Mouse (Mus musculus) erythroblast, embryonic 14.5 days (primary cell): Measurements from ENCODE around the gene Cdc20b. TPM values are rescaled to one million over a fixed set of nuclear protein-coding genes. Genes with fewer than 3 reads are reported as not detected.
"Not testable (repeated sequence)": the region's sequence is repeated elsewhere in the genome, so short reads cannot be mapped to it uniquely, and the experiment has no call there.

Experiments used
- H3K27me3 ChIP-seq: 2 replicates; pipeline ENCODE4 v1.6.1; 2012; ENCODE audit warnings: inconsistent platforms; ENCODE audit not compliant: control insufficient read depth
- H3K36me3 ChIP-seq: 2 replicates; pipeline ENCODE4 v1.6.1; 2012; ENCODE audit warnings: mild to moderate bottlenecking, inconsistent platforms; ENCODE audit not compliant: control insufficient read depth
- H3K4me1 ChIP-seq: 2 replicates; pipeline ENCODE4 v1.6.1; 2012; ENCODE audit warnings: inconsistent platforms; ENCODE audit not compliant: control insufficient read depth
- H3K4me3 ChIP-seq: replicated peaks from 2 replicates; pipeline ENCODE3; 2012; ENCODE audit warnings: moderate library complexity, mild to moderate bottlenecking, inconsistent platforms
- H3K9me3 ChIP-seq: 2 replicates; pipeline ENCODE4 v1.6.1; 2012; ENCODE audit warnings: low read length, inconsistent platforms, mixed read lengths; ENCODE audit not compliant: control insufficient read depth
- GATA1 ChIP-seq: IDR thresholded peaks from 2 replicates; pipeline ENCODE4 v1.6.1; 2012; ENCODE audit warnings: low read length, inconsistent platforms, mixed read lengths
- TAL1 ChIP-seq: IDR thresholded peaks from 3 replicates; pipeline ENCODE4 v1.6.1; 2012; ENCODE audit warnings: low read length, inconsistent platforms, mixed read lengths
- polyA plus RNA-seq: library from polyadenylated mRNA; stranded (reverse); fragments of >175 nt; gene quantifications from 2 replicates; pipeline ENCODE4 v1.2.3, GENCODE M21; 2012

Gene Cdc20b
- polyA plus RNA-seq, 1 experiment: not detected

GRCm38 (mm10) chr13:112994191-112994590 is 40.7 kb upstream of the Cdc20b start:
- Histone ChIP-seq H3K36me3 (no peaks in the 10 kb centered on the region), H3K4me3 (no peak overlapping the region), H3K9me3 (peaks cover 7% of the 10 kb centered on the region; the same call in 1 of the 2 replicates), H3K4me1 (peaks cover 9% of the 10 kb centered on the region), H3K27me3 (peaks cover 96% of the 10 kb centered on the region)
- no peak for TF ChIP-seq GATA1
- TF ChIP-seq TAL1: no peak

DNA sequence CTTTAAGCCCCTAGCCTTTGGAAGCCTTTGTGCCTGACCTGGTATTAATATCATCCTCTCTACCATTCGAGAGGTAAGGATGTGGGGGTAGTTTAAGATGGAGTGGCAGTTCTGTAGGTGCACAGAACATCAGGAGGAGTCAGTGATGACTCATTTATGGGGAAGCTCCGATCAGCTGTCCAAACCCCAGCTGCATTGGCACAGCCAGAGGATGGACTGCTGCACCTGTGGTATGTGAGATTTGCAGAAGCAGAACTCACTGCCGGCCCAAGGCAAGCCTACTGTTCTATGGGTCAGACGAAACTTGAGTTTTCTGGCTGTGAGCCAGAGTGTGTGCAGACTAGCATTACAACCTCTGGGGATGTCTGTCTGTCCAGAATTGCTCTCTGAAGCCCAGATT is 38.5 kb upstream of the Cdc20b start:
- peaks cover 9% of the 10 kb centered on the region for H3K4me1 ChIP-seq
- H3K36me3 ChIP-seq: no peaks in the 10 kb centered on the region
- H3K4me3 ChIP-seq: no peak overlapping the region
- H3K27me3 ChIP-seq: peaks cover 89% of the 10 kb centered on the region
- no peak for TF ChIP-seq GATA1
- no peak for TF ChIP-seq TAL1
- peaks cover 7% of the 10 kb centered on the region; the same call in 1 of the 2 replicates for H3K9me3 ChIP-seq

DNA sequence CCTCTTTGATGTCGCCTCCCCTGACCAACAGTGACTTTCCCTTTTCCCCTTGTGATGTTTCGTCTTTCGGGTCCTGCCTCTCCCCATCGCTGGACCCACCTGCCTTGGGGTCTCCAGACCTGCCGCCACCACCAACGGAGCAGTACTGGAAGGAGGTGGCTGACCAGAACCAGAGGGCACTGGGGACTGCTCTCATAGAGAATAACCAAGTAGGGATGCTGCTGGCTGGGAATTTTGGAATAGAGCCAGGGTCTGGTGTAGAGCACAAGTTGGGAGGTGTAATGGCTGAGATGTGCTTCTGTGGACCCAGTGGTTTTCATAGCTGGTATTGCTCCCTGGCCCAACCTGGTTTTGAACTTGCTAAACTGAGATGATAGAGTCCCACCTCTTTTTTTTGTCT is 37.5 kb upstream of the Cdc20b start:
- H3K4me1 ChIP-seq: peaks cover 9% of the 10 kb centered on the region
- H3K36me3 ChIP-seq: no peaks in the 10 kb centered on the region
- H3K9me3 ChIP-seq: peaks cover 7% of the 10 kb centered on the region; the same call in 1 of the 2 replicates
- no peak overlapping the region for H3K4me3 ChIP-seq
- no peak for TF ChIP-seq GATA1
- TF ChIP-seq TAL1: no peak
- H3K27me3 ChIP-seq: peaks cover 83% of the 10 kb centered on the region

GRCm38 (mm10) chr13:112998427-112999201 is 36.3 kb upstream of the Cdc20b start:
- Histone ChIP-seq H3K36me3 (no peaks in the 10 kb centered on the region), H3K4me3 (no peak overlapping the region), H3K9me3 (peaks cover 6% of the 10 kb centered on the region; the same call in 1 of the 2 replicates), H3K27me3 (peaks cover 70% of the 10 kb centered on the region), H3K4me1 (peaks cover 6% of the 10 kb centered on the region)
- TF ChIP-seq TAL1 (no peak), GATA1 (no peak)

DNA sequence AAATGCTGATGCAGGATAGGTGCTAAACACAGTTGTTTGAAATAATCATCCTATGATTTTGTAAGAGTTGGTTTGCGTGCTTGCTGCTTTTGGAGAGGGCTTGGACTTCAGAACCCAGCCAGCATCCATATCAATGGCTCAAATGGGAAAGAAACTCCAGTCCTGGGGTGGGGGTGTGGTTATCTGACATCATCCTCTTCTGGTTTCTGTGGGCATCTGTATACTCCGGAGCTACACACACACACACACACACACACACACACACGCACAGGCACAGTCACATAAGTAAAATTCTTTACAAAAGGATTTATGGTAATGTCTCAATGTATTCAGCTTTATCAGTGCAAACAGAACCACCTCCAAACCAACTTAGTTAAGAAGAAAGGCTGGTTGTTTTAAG is 34.8 kb upstream of the Cdc20b start:
- H3K4me1 ChIP-seq: no peaks in the 10 kb centered on the region
- peaks cover 56% of the 10 kb centered on the region for H3K27me3 ChIP-seq
- no peaks in the 10 kb centered on the region for H3K36me3 ChIP-seq
- no peaks in the 10 kb centered on the region for H3K9me3 ChIP-seq
- H3K4me3 ChIP-seq: no peak overlapping the region
- no peak for TF ChIP-seq GATA1
- TF ChIP-seq TAL1: no peak

- peaks cover 50% of the 10 kb centered on the region for H3K27me3 ChIP-seq
- H3K4me3 ChIP-seq: no peak overlapping the region
- TF ChIP-seq TAL1 (no peak), GATA1 (no peak)
- H3K4me1 ChIP-seq: no peaks in the 10 kb centered on the region
- H3K9me3 ChIP-seq: no peaks in the 10 kb centered on the region
- no peaks in the 10 kb centered on the region for H3K36me3 ChIP-seq
These were observed 34.2 kb upstream of the Cdc20b start for GRCm38 (mm10) chr13:113000576-113001318.

DNA sequence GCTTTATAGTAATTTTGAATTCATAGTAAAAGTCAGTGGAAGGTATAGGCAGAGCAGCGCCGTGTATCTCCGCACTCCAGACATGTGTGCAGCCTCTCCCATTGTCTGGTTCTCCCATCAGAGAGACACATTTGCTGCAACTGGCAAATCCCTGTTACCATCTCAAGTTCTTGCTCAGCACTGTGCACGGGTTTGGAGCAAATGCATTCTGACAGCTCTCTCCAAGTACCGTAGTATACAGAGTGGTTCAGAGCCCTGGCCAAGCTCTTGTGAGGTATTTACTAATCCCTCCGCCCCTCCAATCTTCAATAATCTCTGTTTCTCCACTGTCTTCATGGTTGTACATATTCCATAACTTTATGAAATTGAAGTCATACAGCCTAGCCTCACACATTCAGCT is 22.2 kb upstream of the Cdc20b start:
- no peak for TF ChIP-seq GATA1
- TF ChIP-seq TAL1: no peak
- H3K4me3 ChIP-seq: no peak overlapping the region
- no peaks in the 10 kb centered on the region for H3K36me3 ChIP-seq
- no peaks in the 10 kb centered on the region for H3K9me3 ChIP-seq
- peaks cover 3% of the 10 kb centered on the region for H3K27me3 ChIP-seq
- peaks cover 3% of the 10 kb centered on the region for H3K4me1 ChIP-seq

DNA sequence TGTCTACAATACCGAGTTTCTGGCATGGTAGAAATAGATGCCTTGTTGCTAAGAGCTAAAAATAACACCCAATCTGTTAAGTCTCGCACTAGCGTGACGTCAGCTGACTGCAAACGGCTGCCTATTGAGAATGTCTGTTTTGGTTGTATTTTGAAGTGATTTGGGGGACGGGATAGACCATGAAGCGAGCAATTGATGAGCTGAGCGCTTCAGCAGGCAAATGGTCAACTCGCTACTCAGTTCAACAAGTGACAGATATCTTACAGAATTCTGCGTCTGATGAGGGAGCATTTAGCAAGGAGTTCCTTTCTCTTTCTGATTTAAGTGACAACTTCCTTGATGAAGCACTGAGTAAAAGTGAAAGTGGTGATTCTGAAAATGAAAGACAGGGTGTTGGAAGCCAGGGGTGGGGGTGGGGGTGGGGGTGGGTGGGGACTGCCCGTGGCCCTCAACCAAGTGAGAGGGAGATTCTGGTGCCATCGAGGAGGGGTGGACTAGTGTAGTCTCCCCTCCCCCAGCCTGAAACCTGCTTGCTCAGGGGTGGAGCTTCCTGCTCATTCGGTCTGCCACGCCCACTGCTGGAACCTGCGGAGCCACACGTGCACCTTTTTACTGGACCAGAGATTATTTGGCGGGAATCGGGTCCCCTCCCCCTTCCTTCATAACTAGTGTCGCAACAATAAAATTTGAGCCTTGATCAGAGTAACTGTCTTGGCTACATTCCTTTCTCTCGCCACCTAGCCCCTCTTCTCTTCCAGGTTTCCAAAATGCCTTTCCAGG is 21.5 kb upstream of the Cdc20b start:
- H3K4me1 ChIP-seq, H3K27me3 ChIP-seq, H3K36me3 ChIP-seq, H3K9me3 ChIP-seq: not testable (repeated sequence)
- peak overlapping the region; percentile 52 for H3K4me3 ChIP-seq

GRCm38 (mm10) chr13:113021521-113021920 is 13.4 kb upstream of the Cdc20b start:
- H3K9me3 ChIP-seq: no peaks in the 10 kb centered on the region
- peaks cover 2% of the 10 kb centered on the region for H3K4me1 ChIP-seq
- no peaks in the 10 kb centered on the region for H3K36me3 ChIP-seq
- H3K4me3 ChIP-seq: no peak overlapping the region
- H3K27me3 ChIP-seq: peaks cover 13% of the 10 kb centered on the region
- TF ChIP-seq TAL1 (no peak), GATA1 (no peak)
